Mouse (Mus musculus) lung, postnatal 25 days (tissue): ENCODE results near the gene Tbrg1.

Source experiments
- DNase-seq: peaks from one replicate; pipeline ENCODE4 v3.0.0; 2022; ENCODE audit warnings: low spot score

Gene Tbrg1

DNA sequence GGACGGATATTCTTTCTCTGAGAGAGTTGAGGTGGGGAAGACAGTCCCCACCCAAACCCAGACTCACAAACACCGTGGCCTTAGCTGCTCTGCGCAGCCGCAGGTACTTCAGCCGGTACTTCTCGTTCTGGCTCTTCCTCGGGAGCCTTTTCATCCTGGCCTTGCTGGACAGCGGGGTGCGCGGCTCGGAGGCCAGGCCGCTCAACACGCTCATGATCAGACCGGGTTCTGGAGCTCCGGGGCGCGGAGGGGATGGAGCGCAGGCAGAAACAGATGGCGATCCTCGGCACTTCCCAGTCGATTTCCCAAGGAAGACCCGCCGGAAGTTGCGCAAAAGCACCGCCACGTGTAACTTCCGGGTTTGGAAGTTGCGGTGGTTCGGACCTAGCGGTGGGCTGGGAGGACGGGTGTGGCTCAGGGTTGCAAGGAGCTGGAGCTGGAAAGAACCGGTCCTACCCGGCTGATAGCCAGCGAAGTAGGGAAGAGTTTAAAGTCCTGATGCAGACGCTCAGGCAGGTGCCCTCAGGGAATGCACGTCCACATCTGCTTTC lies at the start of gene Tbrg1:
Gene Tbrg1, minus strand, starts transcription at position 382 of the 551 bp plus-strand sequence.
- peak; percentile 84 for DNase-seq

DNA sequence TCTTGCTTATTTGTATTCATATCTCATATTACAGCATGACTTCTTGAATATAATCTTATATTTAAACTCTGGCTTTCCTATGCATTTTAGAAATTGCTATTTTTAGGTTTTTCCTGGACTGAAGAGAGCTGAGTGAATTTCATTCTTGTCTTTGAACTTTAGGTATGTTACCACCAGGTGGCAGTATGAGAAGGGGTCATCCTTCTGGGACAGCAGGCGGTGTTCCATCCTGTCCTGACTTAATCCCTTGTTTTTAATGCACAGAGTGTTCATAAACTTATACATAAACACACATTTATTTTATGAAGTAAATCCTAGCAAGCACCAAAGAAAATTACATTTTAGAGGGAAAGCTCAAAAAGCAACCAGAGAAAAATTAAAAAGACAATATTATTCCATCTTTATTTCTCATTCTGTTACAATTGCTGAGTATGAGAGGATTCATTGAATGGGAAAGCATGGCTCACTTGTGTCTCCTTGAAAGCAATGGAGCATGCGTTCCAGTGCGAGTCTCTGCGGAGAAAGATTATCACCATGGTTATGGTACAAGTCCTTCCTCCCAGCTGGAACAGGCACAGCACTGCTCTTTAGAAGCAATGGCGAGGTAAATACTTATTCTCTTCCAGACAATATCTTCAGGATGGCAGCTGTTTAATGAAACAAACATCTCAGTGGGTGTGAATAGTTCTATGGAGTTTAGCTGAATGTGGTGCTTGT lies 33.0 kb upstream of the Tbrg1 start:
- no peak for DNase-seq

DNA sequence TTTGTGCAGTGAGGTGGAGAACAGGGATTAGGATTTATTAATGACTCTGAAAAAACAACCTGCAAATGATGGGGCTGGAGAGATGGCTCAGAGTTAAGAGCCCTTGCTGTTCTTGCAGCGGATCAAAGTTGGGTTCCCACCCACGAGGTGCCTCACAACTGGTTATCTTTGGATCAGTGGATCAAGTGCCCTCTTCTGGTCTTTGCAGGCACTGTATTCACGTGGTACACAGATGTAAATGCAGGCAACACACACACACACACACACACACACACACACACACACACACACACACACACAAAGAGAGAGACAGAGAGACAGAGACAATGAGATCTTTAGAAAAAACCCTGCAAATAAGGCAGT lies 30.8 kb upstream of the Tbrg1 start:
- DNase-seq: no peak

DNA sequence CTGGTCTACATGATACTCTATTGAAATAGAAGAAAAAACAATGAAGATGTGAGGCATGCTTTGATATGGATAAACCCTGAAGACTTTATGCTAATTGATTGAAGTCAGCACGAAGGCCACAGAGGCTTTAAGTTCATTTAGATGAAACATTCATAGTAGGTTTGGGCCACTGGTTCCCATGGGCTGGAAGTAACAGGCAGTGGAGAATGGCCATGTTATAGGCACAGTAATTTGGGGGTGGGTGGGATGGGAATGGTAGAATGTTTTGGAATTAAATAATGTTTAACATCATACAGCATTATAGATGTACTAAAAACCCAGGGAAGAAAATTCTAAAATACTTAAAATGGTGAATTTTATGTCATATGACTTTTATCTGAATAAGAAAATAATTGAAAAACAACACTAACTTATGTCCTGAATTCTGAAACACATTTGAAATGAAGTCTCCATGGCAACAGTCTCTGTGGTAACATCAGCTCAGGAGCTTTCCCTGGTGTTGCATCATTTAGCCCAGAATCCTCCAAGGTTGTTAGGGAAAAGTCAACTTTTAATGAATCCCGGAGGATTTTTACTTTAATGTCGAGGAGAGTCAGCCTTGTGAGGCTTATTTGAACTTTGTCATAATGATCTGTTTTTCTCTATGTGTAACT lies 30.3 kb upstream of the Tbrg1 start:
- DNase-seq: no peak

DNA sequence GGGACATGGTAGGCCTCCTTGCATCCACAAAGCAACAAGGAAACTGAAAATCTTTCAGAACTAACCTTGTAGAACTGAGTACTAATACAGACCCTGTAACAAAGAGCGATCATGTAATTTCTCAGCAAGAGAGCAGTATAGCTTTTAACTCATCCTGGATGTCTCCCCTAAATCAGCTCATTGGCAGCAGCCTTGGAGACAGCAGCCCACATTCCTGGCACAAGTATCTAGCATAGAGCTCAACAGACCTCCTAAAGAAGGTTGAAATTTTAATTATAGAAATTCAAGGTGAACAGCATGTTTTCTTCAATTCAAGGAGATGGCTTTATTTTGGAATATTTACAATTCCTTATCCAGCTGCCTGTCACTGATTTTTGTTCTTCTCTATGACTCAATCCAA lies 24.0 kb upstream of the Tbrg1 start:
- DNase-seq: no peak

DNA sequence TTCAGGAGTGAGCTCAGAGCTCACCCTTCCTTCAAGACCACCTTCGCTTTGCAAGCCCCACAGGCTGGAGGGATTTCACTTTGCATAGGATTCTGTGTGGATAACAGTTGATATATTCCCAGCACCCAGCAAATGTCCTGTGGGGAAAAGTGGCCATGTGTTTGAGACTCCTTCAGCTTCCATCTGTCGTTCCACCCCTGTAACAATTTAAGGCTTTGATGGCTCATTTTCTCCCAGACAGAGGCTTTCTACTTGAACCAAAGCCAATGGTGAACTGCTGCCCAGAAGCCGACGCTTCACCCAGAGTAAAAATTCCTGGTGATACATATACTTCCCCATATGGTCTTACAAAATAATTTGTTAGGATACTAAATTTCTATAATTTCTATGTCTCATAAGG lies 18.2 kb upstream of the Tbrg1 start:
- DNase-seq: no peak

DNA sequence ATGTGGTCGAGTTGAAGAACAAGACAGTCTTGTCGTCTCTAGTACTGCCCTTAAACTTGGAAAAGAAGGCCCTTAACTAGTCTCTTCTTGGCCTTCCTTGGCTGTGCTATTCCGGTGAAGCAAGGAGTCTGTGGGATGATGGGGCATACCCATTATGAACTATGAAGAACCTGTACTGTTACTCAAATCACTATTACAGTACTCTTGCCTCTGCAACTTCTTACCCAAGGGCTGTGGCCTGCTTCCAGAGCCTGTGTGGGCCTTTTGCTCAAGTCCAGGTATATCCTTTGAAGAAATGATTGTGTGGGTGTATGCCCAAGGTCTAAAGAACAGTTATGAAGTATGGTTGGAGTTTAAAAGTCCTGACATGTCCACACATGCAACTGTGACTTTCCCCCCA lies 13.1 kb upstream of the Tbrg1 start:
- no peak for DNase-seq

DNA sequence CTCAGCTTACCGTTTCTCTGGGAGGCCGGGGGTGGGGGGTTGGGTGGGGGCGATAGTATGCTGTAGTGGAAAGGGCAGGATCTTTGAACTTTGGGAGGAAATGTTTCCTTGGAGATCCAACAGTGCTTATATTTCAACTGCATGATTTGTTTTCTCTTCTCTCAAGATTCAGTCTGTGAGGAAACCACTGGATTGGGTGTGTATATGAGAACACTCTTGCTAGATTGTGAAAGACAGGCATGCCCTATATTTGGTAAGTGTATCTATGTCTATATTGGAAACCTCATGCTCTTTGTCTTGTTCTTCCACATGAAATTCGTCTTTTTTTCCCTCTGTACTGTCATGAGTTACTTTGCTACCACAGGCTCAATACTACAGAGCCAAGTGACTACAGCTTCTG lies 12.6 kb upstream of the Tbrg1 start:
- no peak for DNase-seq

DNA sequence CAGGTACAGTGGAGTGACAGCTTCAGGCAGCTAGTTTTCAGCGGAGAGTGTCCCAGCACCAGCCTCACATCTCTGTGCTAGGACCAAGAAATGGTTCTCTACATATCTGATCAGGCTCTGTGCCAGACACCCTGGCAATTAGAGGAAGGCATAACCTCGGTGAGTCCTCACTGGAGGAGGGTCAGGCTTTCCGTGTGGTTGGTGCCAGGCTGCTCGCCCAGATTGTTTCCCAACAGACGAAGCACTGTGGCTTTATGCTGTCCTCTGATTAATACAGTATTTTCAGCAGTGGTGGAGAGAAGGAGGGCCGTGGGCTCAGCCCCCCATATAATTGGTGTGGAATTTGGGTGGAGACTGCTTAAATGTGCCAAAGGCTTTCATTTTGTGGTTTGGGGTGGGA lies 12.0 kb upstream of the Tbrg1 start, which contains the start of gene Panx3:
Gene Panx3, minus strand, starts transcription at position 121 of the 400 bp plus-strand sequence.
- DNase-seq: no peak

DNA sequence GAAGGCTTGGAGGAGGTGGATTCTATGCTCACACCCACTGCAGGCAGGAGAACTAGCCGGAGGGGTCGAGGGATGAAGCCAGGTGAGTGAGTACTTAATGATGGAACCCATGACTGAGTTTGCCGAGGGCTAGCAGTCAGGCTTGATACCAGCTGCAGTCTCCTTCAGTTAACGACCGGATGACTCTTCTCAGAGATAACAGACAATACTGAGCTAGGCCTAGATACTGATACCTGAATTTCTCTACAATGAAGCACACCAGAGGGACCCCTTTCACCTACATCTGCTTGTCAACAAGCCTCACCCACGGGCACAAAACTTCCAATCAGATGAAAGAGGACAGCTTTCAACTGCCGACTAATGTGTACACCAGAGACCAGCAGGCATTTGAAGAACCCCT lies 8.9 kb upstream of the Tbrg1 start:
- DNase-seq: no peak

DNA sequence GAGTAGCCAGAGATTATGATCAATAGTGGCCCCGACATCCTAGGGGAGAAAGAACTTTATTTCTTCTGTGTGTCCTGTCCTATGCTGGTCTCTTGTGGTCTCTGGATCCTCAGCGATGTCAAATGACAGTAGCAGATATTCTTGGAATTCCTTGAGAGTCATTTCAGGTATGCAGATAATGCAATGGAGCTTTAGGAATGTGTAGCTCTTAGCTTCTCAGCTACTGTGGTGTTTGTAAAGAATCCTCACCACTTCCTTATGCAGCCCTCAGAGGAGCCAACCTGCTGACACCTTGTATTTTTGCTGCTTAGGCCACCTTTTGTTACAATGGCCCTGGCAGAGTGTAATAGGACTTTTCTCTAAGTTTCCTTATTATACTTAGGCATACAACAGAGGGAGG lies 7.5 kb upstream of the Tbrg1 start:
- DNase-seq: no peak

DNA sequence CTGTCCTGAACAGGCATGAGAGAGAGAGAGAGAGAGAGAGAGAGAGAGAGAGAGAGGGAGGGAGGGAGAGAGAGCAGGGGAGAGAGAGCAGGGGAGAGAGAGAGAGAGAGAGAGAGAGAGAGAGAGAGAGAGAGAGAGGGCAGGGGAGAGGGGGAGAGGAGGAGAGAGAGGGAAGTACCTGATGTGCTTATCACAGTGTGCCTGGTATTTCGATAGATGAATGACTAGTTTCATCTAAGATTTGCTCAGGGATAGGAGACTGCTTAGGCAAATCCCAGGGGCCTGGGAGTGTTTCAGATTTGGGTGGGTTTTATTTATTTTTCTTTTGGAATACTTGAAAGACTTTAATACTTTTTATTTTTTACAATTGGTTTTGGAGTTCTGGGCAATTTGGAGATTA lies 6.1 kb upstream of the Tbrg1 start:
- no peak for DNase-seq

DNA sequence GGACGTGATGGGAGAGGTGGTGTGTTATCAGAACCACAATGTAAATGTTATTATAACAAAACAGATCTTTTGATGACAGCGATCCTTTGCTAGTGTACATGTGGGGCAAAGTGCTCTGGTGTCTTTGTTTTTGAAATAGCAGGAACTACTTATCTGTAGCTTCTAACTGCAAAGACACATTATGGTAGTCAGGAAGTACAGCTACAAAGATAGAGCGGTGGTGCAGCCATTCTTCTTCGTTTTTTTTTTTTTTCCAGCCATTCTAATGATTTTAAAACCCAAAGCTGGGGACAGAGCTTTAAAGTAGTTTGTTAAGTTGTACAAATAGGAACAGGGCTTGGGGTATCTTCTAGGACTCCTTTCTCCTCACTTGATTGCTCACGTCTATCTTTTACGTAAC lies 2.3 kb upstream of the Tbrg1 start:
- no peak for DNase-seq

DNA sequence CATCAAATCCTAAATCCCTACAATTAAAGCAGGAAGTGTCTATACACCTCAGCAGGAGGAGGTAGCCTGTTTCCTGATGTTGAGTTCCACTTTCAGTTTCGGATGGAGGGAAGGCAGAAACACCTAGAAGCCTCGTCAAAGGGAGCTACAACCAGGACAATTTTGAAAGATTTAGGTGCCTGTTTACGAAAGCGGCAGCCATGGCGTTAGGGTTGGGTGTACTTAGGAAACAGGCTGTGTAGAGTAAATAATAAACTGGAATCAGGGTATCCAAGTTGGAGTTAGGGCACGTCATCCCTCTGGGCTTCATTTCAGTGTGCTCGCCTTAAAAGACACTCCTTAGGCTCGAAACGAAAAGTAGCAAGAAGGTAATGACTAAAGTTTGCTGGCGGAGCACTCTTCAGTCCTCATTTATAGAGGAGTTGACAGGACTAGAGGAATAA lies 652 bp downstream of the Tbrg1 start:
- DNase-seq: peak; percentile 43

DNA sequence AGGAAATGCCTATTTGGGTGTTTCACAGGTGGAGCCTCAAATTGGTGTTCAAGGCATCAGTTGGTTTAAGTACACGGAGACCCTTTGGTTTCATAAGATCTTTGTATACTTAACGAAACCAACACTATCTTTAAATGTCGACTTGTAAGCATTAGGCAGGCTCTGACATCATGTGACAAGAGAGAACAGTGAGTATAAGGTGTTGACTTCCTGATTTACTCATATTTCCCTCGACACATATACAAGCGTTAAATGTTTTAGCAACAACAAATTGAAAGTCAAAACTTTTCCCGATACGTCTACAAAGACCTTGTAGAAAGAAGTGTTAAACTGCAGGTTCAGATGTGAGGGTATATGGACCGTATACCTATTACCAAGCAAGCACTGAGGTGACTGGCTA lies 1.2 kb downstream of the Tbrg1 start:
- DNase-seq: no peak

DNA sequence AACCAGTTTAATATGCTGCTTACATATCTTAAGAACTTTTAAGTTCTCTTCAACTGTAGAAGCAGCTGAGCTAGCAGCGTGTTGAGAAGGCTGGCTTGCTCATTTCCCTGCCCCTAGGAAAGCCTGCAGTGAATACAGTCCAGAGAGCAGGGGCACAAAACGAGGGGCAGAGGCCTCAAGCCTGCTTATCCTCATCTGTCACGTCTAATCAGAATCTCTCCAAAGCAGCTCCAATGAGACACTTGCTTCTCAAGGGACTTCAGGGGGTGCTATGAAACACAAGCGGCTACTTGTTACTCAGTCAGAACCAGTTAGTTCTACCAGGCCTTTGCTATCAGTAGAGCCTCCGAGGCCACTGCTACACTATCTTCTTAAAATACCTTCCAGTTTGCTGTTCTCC lies 3.3 kb downstream of the Tbrg1 start:
- DNase-seq: no peak

DNA sequence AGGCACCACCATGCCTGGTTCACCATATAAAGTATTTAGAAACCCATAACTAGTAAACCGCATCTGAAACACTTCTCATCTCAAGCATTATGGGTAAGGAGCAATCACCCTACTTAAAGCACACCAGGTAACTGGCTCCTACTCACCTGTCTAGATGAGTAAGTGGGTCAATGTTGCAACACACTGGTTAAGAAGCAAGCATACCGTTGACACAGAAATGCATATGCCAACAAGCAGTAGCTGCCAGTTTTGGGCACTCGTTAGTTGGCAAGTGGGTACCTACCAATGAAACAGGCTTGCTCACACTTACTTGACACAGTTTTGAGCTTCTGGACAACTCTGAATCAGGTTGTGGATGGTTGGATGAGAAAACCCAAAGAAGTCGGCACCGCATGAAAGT lies 6.5 kb downstream of the Tbrg1 start:
- peak; percentile 34 for DNase-seq

DNA sequence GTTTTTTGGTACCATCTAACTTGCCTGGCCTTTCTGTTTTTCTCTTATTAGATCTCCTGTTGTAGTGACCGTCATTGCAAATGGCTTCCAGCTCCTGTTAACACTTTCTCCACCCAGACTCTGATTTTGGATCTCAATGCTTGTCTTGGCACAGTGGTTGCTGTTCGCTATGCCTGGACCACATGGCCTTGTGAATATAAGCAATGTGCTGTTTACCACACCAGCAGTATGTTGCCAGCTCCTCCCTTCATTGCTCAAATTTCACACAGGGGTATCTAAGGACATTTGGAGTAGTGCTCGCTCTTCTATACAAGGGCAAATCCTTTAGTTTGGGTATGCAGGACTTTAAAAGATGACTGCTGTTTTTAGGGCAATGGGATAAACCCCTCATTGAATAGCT lies 10.9 kb downstream of the Tbrg1 start:
- no peak for DNase-seq

DNA sequence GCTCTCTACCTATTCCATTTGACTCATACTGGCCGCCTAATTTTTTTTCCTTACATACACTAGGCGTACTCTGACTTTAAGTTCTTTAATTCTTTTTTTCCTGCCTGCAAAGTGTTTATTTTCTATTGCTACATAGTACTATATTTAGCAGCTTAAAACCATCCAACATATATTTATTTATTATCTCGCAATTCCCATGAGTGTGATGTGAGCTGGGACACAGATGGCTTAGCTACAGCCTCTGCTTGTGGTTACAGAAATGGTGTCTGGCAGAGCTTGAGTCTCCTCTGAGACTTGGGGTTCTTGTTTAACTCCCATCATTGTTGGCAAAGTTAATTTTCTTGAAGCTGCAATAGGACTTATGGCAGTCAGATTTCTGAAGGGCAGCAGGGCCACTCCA lies 18.4 kb downstream of the Tbrg1 start:
- DNase-seq: no peak

DNA sequence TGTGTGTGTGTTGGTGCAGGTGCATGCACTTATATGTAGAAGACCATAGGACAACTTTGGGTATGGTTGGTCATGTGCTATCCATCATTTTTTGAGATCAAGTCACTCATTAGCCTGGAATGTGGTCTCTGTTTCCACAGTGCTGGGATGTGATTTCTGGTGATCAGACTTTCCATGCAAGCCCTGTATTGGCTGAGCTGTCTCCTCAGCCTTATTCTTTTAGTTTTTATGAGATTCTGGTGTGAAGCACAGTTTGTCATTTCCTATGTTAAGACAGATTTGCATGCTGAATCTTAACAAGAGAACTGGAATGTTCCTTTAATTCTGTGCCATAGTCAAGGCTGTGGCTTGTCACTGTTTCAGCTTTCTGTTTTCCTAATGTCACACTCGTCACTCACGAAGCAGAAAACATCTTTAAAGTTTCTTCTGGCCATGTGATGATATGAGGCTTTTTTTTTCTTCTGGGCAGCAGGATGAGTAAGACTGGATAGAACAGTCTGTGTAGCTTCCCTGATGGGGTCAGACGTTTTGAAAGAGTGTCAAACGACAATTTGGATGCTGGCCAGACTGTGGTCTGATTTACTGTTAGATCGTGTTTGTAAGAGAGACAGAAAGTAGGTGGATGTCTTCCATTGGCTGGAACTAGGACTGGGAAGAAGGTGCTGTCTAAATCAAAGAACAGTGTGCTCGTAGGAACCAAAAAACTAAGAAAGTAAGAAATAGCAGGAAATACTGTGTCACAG lies 20.1 kb downstream of the Tbrg1 start:
- no peak for DNase-seq

DNA sequence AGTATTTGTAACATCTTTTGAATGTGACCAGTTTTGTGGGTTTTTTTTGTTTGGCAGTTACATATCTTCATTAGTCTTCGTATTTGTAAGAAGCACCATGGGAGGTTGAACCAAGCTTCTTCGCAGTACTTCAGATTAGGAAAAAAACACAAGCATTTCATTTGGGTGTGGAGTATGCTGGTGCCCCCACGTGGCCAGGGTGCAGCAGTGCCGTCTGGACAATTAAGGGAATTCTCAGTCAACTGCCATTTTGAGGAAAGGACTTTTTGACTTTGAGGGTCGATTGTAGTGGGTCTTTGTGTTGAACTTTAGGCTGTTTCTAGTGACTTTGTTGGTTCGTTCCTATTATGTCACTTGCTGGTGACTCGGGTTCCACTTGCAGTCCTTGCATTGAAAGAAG lies 20.8 kb downstream of the Tbrg1 start:
- no peak for DNase-seq

DNA sequence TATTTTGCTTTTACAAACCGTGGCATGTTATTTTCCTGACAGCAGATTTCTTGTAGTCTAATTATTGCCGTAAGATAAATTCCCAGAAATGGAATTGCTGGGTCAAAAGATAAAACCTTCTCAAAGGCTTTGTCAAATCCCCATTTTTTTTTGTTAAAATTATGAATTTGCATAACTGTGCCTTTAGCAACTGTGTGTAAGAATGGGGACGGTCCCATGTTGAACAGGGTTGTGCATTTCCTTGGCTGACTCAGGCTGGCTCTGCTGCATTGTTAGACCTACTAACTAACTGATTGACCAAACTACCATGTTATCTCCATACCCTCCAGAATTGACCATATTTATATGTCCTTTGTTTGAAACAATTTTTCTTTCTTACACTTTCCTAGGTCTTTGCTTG lies 22.8 kb downstream of the Tbrg1 start:
- no peak for DNase-seq

DNA sequence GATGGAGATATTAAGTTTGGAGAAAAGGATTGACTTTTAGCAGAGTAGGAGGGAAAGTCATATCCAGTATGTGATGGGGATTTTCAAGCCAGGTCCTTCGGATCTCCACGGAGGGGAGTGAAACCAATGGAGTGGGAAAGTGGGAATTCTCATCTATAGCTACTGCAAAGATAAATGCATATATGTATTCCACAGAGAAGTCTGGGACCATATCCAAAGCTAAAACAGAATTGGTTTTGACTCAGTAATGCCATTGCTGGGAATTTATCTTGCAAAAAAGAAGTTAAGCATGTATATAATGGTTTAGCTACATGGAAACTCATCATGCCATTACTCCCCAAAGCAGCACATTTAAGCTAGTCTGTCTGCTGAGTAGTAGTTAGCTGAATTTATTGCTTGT lies 24.8 kb downstream of the Tbrg1 start:
- no peak for DNase-seq
